Mouse (Mus musculus) heart, embryonic 11.5 days (tissue): ENCODE measurements at regions not wholly inside any gene's neighbourhood (a gene's known extent, or its start where the extent isn't known, plus 50 kb on each side); places are given as distances from the start of the nearest gene placed in this dataset.

Experiments
- ATAC-seq: fragments of 200-750 bp; cut with Nextera tagmentation; replicated peaks from 2 replicates; pipeline ENCODE4 v1.8.0; 2017; ENCODE audit warnings: moderate library complexity; ENCODE audit not compliant: insufficient number of reproducible peaks, low FRiP score, low TSS enrichment
- H3K27ac ChIP-seq: fragments of 300-500 bp; sonication (generic); 2 replicates; pipeline ENCODE4 v1.5.1; 2014; ENCODE audit warnings: mild to moderate bottlenecking, low read depth, low read length
- H3K27me3 ChIP-seq: fragments of 300-500 bp; sonication (generic); 2 replicates; pipeline ENCODE4 v1.6.1; 2014; ENCODE audit warnings: mild to moderate bottlenecking, low read length, mixed read lengths; ENCODE audit not compliant: control insufficient read depth, insufficient read depth
- H3K36me3 ChIP-seq: fragments of 300-500 bp; sonication (generic); 2 replicates; pipeline ENCODE4 v1.6.1; 2014; ENCODE audit warnings: mild to moderate bottlenecking, low read length, moderate library complexity, mixed read lengths; ENCODE audit not compliant: control insufficient read depth, insufficient read depth
- H3K4me1 ChIP-seq: fragments of 300-500 bp; sonication (generic); 2 replicates; pipeline ENCODE4 v1.6.1; 2014; ENCODE audit warnings: low read length; ENCODE audit not compliant: control insufficient read depth, insufficient read depth
- H3K4me2 ChIP-seq: fragments of 300-500 bp; sonication (generic); 2 replicates; pipeline ENCODE4 v1.6.1; 2014; ENCODE audit warnings: mild to moderate bottlenecking, moderate library complexity
- H3K4me3 ChIP-seq: fragments of 300-500 bp; sonication (generic); 2 replicates; pipeline ENCODE4 v1.5.1; 2014; ENCODE audit warnings: low read depth, low read length
- H3K9ac ChIP-seq: fragments of 300-500 bp; sonication (generic); 2 replicates; pipeline ENCODE4 v1.6.1; 2014; ENCODE audit warnings: mild to moderate bottlenecking, low read depth, low read length, moderate library complexity
- H3K9me3 ChIP-seq: fragments of 300-500 bp; sonication (generic); replicated peaks from 2 replicates; pipeline ENCODE4 v1.6.1; 2016; ENCODE audit warnings: low read length; ENCODE audit not compliant: control insufficient read depth
- WGBS: fragments of 180-500 bp; shearing (Covaris S2); extraction: QIAGEN DNeasy Blood & Tissue Kit; methylation state at CpG from one replicate; pipeline ENCODE4 v1.1.7; 2014; ENCODE audit not compliant: insufficient replicate concordance; 5-methylcytosine and 5-hydroxymethylcytosine counted together

- Histone ChIP-seq H3K27ac (no peak overlapping the region), H3K4me3 (no peak overlapping the region), H3K4me1 (no peaks in the 10 kb centered on the region), H3K36me3 (no peaks in the 10 kb centered on the region), H3K27me3 (no peaks in the 10 kb centered on the region), H3K4me2 (no peak overlapping the region), H3K9ac (no peak overlapping the region), H3K9me3 (no peaks in the 10 kb centered on the region)
- ATAC-seq = no peak
- WGBS = 77% methylated on average over 2 of the region's 2 CpGs
These were observed 206.5 kb upstream of the Nr4a3 start for GRCm38 (mm10) chr4:47838411-47838810.

- no peaks in the 10 kb centered on the region for H3K27me3 ChIP-seq
- H3K4me3 ChIP-seq = no peak overlapping the region
- H3K4me2 ChIP-seq = no peak overlapping the region
- no peak for ATAC-seq
- H3K27ac ChIP-seq = no peak overlapping the region
- no peaks in the 10 kb centered on the region for H3K36me3 ChIP-seq
- 78% methylated on average over 3 of the region's 3 CpGs for WGBS
- H3K4me1 ChIP-seq = no peaks in the 10 kb centered on the region
- H3K9me3 ChIP-seq = no peaks in the 10 kb centered on the region
- no peak overlapping the region for H3K9ac ChIP-seq
These were observed 202.8 kb upstream of the Nr4a3 start for GRCm38 (mm10) chr4:47842128-47842656.

DNA sequence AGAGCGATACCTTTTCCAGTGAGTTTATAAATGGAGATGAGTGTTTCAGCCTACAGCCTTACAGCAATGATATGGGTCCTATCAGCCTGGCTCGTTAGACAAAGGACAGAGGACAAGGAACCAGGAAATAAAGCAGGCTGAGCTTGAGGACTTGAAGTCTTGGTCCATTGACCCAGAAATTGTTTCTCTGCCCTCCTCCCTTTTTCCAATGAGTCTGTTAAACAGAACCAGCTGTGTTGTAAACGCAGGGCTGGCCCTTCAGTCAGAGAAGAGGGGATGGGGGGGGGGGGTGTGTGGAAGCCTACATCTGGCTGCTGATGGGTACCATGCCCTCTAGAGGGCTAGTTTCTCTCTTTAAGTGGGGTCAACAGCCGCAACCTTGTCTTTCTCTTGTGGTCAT is 199.7 kb upstream of the Nr4a3 start:
- H3K27ac ChIP-seq = no peak overlapping the region
- 58% methylated on average over 4 of the region's 4 CpGs for WGBS
- no peak overlapping the region for H3K4me2 ChIP-seq
- no peaks in the 10 kb centered on the region for H3K4me1 ChIP-seq
- H3K9ac ChIP-seq = no peak overlapping the region
- H3K4me3 ChIP-seq = no peak overlapping the region
- no peaks in the 10 kb centered on the region for H3K9me3 ChIP-seq
- no peaks in the 10 kb centered on the region for H3K27me3 ChIP-seq
- no peaks in the 10 kb centered on the region for H3K36me3 ChIP-seq
- no peak for ATAC-seq

DNA sequence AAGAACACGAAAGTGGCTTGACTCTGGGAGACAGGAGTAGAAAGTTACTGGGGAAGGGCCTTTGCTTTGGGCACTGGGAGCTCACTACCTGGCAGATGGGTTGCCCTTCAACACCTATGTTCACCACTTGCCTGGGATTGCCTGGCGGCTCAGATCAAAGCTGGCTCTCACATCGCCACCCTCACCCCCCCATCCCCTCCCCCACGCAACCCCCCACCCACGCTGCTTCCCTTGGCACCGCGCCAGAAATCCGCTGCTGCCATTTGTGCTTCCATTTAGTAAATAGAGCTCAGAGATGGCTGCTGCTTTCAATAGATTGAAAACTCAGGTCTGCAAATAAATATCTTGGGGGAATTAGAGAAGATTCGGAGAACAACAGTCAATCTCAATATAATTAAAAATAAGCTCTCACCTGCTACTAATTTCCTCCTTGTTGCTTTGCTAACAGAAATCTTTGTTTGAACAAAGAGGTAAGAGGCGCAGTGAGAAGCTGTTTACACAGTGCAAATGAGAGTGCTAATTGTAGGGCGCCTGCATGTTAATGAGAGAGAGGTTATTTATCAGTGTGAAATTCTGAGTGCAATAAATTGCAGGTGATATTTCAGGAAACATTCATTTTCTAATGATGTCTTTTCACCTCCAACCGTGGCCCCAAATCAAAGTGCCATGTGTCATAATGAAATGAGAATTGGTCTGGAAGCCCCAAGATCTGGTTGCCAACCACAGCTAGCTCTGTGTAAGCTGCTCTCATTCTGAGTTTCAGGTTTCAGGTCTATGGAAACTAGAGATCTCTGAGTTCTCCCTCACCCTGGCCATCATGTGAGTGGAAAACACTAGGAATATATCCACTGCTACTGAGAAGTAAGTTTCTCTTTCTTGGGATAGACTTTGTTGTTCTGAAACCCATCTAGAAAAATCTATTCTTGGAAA is 198.3 kb upstream of the Nr4a3 start:
- Histone ChIP-seq H3K36me3 (no peaks in the 10 kb centered on the region), H3K4me2 (no peak overlapping the region), H3K9me3 (no peaks in the 10 kb centered on the region), H3K27me3 (no peaks in the 10 kb centered on the region), H3K4me1 (no peaks in the 10 kb centered on the region), H3K27ac (no peak overlapping the region), H3K9ac (no peak overlapping the region), H3K4me3 (no peak overlapping the region)
- 45% methylated on average over 12 of the region's 12 CpGs for WGBS
- no peak for ATAC-seq

DNA sequence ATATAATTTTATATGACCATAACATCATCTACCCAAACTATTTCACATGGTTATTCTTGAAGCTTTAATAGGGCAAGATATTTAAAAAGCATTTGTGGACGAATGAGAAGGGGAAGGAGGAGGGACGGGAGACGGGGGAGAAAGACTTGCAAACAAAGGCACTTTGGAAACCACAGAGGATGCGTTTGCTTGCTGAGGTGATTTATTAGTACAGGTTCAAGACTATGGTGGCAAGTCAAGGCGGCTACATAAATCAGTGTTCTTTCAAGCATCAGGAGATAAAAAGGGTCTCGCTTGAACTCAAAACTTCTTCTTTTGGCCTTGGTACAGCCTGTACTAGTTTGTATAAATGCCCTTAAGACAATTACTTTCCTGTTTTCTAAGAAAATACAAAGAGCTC is 183.8 kb upstream of the Nr4a3 start:
- ATAC-seq = no peak
- 73% methylated on average over 6 of the region's 6 CpGs for WGBS
- Histone ChIP-seq H3K4me2 (no peak overlapping the region), H3K4me3 (no peak overlapping the region), H3K9ac (no peak overlapping the region), H3K9me3 (no peaks in the 10 kb centered on the region), H3K36me3 (no peaks in the 10 kb centered on the region), H3K27me3 (no peaks in the 10 kb centered on the region), H3K27ac (no peak overlapping the region), H3K4me1 (no peaks in the 10 kb centered on the region)

DNA sequence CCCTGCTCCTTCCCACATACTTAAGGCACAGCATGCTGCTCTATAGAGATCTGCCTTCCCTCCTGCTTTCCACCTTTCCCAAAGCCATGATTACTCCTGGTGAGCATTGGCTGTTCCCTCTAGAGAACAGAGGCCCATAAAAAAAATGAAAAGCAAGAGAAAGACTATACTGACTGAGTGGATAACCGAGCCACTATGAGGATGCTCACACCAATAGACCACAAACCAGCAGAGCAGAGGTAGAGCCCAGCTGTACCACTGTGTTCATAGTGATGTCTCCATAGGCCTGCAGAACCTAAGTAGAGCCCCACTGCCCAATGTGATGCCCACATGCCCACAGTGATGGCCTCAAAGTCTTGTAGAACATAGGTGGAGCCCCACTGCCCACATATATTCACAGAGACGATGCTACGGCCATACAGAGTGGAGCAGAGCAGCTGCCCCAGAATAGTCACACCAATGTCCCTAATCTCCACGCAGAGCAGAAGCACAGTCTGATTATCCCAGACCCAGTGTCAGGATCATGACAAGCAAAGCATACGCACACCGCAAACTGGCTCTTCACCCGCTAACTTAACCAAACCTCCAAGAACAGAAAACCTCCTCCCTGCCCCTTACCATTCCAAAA is 174.8 kb upstream of the Nr4a3 start:
- H3K36me3 ChIP-seq = no peaks in the 10 kb centered on the region
- H3K9ac ChIP-seq = no peak overlapping the region
- H3K4me1 ChIP-seq = no peaks in the 10 kb centered on the region
- WGBS = 81% methylated on average over 7 of the region's 7 CpGs
- H3K27me3 ChIP-seq = no peaks in the 10 kb centered on the region
- no peaks in the 10 kb centered on the region for H3K9me3 ChIP-seq
- H3K4me2 ChIP-seq = no peak overlapping the region
- H3K27ac ChIP-seq = no peak overlapping the region
- H3K4me3 ChIP-seq = no peak overlapping the region
- no peak for ATAC-seq

DNA sequence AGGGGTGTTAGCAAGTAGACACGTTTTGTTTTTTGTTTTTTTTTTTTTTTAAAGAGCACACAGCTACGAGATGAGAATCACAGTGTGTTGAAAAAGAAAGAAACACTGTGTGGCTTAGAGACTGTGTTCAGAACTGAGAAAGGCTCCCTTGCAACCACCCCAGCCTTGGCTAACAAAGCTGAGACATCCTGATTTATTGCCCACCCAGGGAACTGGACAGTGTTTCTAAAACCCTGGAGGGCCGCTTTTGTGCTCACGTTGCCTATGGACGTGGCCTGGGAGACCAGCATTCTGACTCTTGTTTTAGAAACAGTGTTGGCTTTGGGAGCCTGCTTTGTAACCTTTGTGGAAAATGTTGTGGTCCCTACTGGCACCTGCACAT is 174.3 kb upstream of the Nr4a3 start:
- Histone ChIP-seq H3K9me3 (no peaks in the 10 kb centered on the region), H3K36me3 (no peaks in the 10 kb centered on the region), H3K4me3 (no peak overlapping the region), H3K9ac (no peak overlapping the region), H3K4me2 (no peak overlapping the region), H3K27me3 (no peaks in the 10 kb centered on the region), H3K27ac (no peak overlapping the region), H3K4me1 (no peaks in the 10 kb centered on the region)
- no peak for ATAC-seq
- 71% methylated on average over 5 of the region's 5 CpGs for WGBS

GRCm38 (mm10) chr4:47881560-47881959 is 163.4 kb upstream of the Nr4a3 start:
- Histone ChIP-seq H3K36me3 (no peaks in the 10 kb centered on the region), H3K9ac (no peak overlapping the region), H3K27ac (no peak overlapping the region), H3K4me2 (no peak overlapping the region), H3K9me3 (no peaks in the 10 kb centered on the region), H3K4me3 (no peak overlapping the region), H3K27me3 (no peaks in the 10 kb centered on the region), H3K4me1 (no peaks in the 10 kb centered on the region)
- no peak for ATAC-seq
- 71% methylated on average over 9 of the region's 9 CpGs for WGBS
